In the genomic region with DNA sequence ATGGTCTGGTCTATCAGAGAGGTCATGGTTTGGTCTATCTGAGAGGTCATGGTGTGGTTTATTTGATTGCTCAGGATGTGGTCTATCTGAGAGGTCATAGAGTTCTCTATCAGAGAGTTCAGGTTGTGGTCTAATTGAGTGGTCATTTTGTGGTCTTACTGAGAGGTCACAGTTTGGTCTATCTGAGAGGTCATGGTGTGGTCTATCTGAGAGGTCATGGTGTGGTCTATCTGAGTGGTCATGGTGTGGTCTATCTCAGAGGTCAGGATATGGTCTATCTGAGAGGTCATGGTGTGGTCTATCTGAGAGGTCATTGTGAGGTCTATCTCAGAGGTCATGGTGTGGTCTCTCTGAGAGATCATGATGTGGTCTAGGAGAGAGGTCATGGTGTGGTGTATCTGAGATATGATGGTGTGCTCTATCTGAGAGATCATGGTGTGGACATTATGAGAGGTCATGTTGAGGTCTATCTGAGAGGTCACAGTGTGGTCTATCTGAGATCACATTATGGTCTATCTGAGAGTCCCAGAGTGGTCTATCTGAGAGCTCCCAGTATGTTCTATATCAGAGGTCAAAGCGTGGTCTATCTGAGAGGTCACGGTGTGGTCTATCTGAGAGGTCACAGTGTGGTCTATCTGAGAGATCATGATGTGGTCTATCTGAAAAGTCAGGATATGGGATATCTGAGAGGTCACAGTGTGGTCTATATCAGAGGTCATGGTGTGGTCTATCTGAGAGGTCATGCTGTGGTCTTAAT, we compare ENCODE assay signal across 8 mouse cellular contexts. TPM values are rescaled to one million over a fixed set of nuclear protein-coding genes. Genes with fewer than 3 reads are reported as not detected.
DNase-seq lines count a peak whose midpoint lies in the region; ATAC-seq and TF ChIP-seq lines count a peak whose summit lies in the region.

No protein-coding gene starts in this region.

- no peak overlapping the region for H3K27ac ChIP-seq in thymus, adult 2 months (ENCODE audit: control insufficient read depth, insufficient read depth, low read length)
- no peak overlapping the region for H3K27ac ChIP-seq in hindbrain, embryonic 11.5 days (ENCODE audit: low read depth, low read length)

- peaks cover 15% of the 10 kb centered on the region for H3K9me3 ChIP-seq in hindbrain, embryonic 11.5 days (ENCODE audit: control insufficient read depth, low read length)

- TF ChIP-seq POLR2A in thymus, adult 2 months (IDR thresholded peaks at IDR 0.05; ENCODE audit: control insufficient read depth, extremely low read depth, insufficient read depth, low read length, poor library complexity), result no peak

- peak; percentile 48 for DNase-seq in thymus, postnatal 0 days (ENCODE audit: low spot score)
- DNase-seq in thymus, adult 2 months, result no peak
- peak; percentile 17 for DNase-seq in hindbrain, embryonic 11.5 days (ENCODE audit: low spot score)
- DNase-seq in yolk sac, embryonic 10.5 days (ENCODE audit: low spot score), result peak; percentile 58
- DNase-seq in adrenal gland, postnatal 25 days, result no peak
- no peak for DNase-seq in spleen, postnatal 14 days (ENCODE audit: low spot score in 2 of 2)
- no peak for DNase-seq in thymus, postnatal 36 days

- TF ChIP-seq CTCF in thymus, adult 2 months (IDR thresholded peaks at IDR 0.05; ENCODE audit: borderline replicate concordance, control insufficient read depth, extremely low read depth, insufficient read depth, low read length, poor library complexity), result no peak

- no peak overlapping the region for H3K4me2 ChIP-seq in hindbrain, embryonic 11.5 days (replicated peaks; ENCODE audit: low read depth, low read length)

- no peak overlapping the region for H3K9ac ChIP-seq in hindbrain, embryonic 11.5 days (ENCODE audit: low read depth, low read length)

- H3K36me3 ChIP-seq in thymus, adult 2 months (ENCODE audit: control insufficient read depth, insufficient read depth, low read length), result no peaks in the 10 kb centered on the region
- H3K36me3 ChIP-seq in hindbrain, embryonic 11.5 days (ENCODE audit: control insufficient read depth, insufficient read depth, low read length), result no peaks in the 10 kb centered on the region

- ATAC-seq in hindbrain, embryonic 11.5 days (ENCODE audit: low FRiP score), result peak; percentile 84
- ATAC-seq in megakaryocyte progenitor cell, adult 5-6 weeks (replicated peaks; ENCODE audit: poor library complexity), result peak; percentile 30

- WGBS in thymus, adult 2 months, result 86% methylated on average over 2 of the region's 2 CpGs
- WGBS in hindbrain, embryonic 11.5 days, result 92% methylated on average over 2 of the region's 2 CpGs

- H3K27me3 ChIP-seq in thymus, adult 2 months (ENCODE audit: control insufficient read depth, insufficient read depth, low read length), result no peaks in the 10 kb centered on the region
- no peaks in the 10 kb centered on the region for H3K27me3 ChIP-seq in hindbrain, embryonic 11.5 days (ENCODE audit: control insufficient read depth, insufficient read depth, low read length)

- H3K4me3 ChIP-seq in thymus, adult 2 months (ENCODE audit: control insufficient read depth, insufficient read depth, low read length), result no peak overlapping the region
- H3K4me3 ChIP-seq in hindbrain, embryonic 11.5 days (ENCODE audit: low read depth, low read length), result no peak overlapping the region

- no peaks in the 10 kb centered on the region for H3K4me1 ChIP-seq in thymus, adult 2 months (replicated peaks; ENCODE audit: control insufficient read depth, insufficient read depth, low read length)
- no peaks in the 10 kb centered on the region for H3K4me1 ChIP-seq in hindbrain, embryonic 11.5 days (replicated peaks; ENCODE audit: control insufficient read depth, insufficient read depth, low read length)

RNA-seq across cellular contexts. Expression of gene Vmn2r-ps159, which starts 11.8 kb away (rescaled TPM):
- polyA plus RNA-seq in thymus, postnatal 0 days (2015; fragmentation: Nextera tagmentation; extraction: Ambion mirVana), result not detected in 2 replicates
- polyA plus RNA-seq in thymus, adult 2 months (2012; rRNA removed), result not detected in 2 replicates
- polyA plus RNA-seq in hindbrain, embryonic 11.5 days (2014; fragmentation: Nextera tagmentation; extraction: Ambion mirVana), result not detected in 2 replicates
- total RNA-seq in megakaryocyte progenitor cell, adult 5-6 weeks (2015), result not detected in 2 replicates
- total RNA-seq in megakaryocyte progenitor cell, adult 5-6 weeks (2017), result not detected in 2 replicates
- total RNA-seq in adrenal gland, postnatal 25 days (2021), result not detected in 2 replicates

Comparison
In these comparisons a context has a peak if more than half of its experiments do, and no peak if none do; other contexts are left out.
1. DNase-seq: peak in thymus, postnatal 0 days (single experiment), hindbrain, embryonic 11.5 days (single experiment) and yolk sac, embryonic 10.5 days (single experiment); none in thymus, adult 2 months (single experiment), adrenal gland, postnatal 25 days (single experiment), spleen, postnatal 14 days (0 of 2) and thymus, postnatal 36 days (0 of 2).